Mouse (Mus musculus) A20 (cell line): Measurements from ENCODE around the gene Hoxa3.

ENCODE experiments used
- DNase-seq: peaks from one replicate; pipeline ENCODE4 v3.0.0-alpha.2; 2011; ENCODE audit warnings: low read depth, low spot score

Gene Hoxa3

DNA sequence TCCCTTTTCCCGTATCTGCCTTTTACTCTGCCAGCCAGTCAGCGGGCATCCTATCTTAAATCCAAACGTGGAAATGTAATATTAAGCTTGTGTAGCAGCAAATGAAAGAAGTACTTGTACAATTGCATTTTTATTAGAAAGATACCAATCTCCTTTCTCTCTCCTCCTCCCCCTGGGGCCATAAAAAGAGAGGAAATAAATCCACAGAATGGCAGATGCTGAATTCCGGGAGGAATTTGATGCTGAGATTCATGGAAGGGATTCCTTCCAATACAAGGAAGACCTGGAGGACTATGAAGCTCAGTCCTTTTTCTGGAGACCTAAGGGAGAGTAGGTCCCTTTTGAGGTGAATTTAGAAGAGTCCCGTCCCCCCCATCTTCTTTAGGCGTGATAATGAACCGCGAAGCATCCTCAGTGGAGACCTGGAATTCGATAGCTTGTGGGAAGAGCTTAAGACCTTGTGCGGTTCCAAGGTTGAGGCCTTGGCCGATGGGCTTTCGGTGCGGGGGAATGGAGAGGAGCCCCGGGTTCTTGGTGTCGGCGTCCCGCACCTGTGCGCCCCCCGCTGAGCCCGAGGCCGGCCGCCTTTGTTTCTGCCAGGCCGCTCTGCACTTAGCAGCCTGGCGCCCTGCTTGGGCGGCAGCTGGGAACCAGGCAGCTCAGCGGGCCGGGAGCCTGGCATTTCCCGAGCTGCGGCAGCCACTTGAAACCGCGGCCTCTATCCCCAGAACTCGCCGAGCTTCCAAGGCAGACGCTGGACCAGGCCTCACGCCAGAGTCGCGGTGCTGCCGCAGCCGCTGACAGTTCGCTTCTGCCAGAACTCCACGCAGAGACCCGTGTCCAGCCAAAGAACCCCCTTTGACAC lies 44.7 kb downstream of the Hoxa3 start:
- DNase-seq, result no peak

DNA sequence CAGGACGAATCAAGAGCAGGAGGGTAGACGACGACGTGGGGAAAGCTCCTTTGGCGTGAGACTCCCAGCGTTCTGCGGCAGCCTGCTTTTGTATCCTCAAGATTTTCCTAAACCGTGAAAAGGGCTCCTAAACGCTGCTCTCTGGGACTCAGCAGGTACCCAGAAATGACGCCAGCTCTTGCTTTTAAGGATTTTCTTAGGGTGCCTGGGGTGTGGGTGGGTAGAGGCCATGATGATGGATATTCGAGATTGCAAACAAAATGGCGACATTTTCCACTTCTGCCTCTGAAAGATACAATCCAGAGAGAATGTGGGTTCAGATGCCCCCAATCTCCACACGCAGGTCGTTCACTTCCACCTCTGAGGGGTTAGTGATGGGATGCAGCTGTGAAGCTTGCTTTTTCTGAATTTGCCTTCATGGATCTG lies 45.4 kb downstream of the Hoxa3 start:
- no peak for DNase-seq

DNA sequence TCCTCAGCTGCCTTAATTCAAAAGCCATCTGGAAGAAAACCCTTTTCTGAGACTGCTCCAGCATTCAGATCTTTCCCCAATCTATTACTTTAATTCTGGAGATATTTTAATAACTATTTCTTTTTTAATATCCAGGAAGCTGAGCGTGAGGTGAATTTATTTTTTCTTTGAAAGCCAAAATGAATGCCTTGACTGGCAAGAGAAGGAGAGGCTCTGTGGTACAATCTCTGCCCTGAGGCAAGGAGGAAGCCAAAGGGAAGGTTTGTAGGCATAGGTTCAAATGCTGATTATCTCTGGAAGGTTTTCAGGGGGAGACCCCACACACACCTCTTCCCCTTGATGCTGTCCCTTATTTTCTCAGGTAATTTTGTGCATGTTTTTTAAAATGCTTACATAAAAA lies 46.0 kb downstream of the Hoxa3 start:
- DNase-seq, result no peak

DNA sequence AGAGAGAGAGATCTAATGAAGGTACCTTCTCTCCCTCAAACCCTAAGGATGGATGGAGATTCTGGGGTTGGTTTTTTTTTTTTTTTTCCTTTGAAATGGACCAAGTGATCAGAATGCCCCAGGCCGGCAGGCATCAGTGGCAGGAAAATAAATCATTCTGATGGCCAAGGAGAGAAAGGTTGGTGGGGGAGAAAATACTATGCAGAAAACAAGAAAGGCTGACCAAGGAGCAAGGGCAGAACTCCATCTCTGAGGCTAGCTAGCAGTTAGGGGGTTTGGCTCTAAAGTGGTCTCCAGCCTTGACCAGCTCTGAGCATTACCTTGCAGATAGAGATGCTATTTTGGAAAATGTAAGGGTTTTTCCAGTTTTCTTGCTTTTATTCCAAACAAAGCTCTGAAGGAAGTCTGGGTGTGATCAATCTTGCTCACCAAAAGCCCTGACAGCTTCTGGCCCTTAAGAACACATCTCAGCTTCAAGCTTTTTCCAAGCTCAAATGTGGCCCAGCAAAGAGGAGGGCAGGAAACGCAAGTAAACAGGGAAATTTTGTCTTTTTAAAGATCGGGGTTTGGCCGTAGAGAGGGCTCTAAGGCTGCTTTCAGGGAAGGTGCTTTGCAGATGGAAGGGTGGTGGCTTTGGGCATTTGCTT lies 46.6 kb downstream of the Hoxa3 start:
- no peak for DNase-seq

DNA sequence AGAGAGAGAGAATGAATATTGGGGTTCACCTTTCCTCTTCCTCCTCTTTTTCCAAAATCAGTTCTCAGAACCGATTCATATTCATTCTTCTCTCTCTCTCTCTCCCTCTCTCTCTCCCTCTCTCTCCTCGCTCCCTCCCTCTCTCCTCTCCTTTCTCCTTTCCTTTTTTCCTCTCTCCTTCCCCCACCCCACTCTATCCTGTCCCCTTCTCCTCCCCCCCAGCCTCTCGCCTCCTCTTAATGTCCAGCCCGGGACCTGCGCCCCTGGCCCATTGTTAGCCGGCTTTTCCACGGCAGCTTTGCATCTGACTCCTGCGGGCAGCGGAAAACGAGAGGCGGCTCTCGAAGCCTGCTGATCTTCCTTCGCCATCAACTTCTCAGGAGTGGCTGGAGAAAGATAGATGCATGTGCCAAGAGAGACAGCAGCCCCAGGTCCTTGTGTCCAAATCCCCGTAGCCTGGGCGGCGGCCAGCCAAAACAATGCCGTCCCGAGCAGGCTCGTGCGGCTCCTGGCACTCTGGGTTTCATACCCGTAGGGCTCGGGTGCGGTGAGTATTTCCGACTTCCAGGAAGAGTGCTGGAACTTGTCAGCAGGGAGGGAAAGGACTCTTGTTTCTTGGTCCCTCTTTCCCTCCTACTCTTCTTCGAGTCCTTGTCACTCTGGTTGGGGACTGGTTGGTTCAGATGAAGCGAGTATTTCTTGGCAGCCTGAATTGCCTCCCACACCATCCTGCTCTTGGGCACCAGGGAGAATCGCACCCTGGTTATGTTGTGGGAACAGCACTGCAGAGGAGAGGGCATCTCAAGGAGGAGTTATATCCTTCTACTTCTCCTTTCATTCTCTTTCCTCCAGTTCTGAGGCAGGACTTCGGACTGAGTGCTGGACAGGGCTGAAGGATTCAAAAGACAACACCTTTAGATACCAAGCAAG lies 47.4 kb downstream of the Hoxa3 start:
- DNase-seq, result no peak

DNA sequence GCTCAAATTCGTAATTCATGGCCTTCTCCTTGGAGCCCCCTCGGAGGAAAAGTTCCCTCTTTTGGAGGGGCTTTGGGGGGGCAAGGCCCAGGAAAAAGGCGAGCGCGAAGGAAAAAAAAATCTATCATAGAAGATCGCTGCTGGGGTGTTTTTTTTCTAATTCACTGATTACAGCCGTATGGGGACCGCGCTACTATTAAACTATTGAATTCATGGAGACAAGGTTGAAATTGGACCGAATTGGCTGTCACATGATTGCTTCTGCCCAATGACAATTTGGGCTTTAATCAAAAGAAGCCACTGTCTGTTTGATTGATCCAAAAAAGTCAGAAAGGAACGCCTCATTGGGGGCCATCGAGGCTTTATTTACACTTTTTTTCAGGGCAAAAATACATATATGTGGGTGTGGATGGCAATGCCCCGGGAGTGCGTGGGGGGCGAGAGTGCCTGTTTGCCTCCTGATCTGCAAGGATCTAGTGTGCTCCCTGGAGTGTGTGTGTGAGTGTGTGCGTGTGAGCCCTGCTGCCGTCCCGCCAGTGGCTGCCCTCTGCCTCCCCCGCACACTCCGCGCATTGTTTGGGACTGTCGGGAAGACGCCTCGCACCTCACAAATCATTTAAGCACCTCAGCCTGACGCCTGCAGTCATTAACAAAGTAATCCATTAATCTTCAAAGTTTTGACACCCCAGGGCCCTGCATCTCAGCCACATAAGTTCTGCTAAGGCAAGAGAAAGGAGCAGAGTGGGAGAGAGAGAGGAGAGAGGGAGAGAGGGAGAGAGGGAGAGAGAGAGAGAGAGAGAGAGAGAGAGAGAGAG lies 48.3 kb downstream of the Hoxa3 start, which contains the start of gene Hoxa2:
Gene Hoxa2 (minus strand): TSS at position 206 of the 815 bp plus-strand sequence.
- no peak for DNase-seq

DNA sequence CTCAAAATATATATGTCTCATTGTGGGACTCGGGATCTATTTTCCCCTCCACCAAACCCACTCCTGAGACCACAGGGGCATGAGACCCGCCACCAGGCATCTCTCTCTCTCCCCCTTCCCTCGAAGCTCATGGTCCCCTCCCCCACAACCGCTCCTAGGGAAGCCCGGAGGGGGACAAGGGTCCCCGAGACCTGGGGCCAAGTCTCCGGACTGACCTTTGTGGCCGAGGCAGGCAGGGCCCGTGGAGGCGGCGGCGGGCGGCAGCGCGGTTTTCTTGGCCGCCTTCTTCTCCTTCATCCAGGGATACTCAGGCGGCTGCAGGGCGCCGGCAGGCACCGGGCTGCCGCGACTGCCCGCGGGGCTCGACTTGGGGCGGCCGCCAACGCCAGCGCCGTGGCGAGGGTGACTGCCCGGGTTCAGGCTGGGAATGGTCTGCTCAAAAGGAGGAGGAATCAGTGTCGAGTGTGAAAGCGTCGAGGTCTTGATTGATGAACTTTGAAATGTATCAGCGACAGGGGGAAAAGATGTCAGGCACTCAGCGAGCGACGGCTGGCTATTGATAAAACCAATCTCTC lies 49.0 kb downstream of the Hoxa3 start:
- no peak for DNase-seq

DNA sequence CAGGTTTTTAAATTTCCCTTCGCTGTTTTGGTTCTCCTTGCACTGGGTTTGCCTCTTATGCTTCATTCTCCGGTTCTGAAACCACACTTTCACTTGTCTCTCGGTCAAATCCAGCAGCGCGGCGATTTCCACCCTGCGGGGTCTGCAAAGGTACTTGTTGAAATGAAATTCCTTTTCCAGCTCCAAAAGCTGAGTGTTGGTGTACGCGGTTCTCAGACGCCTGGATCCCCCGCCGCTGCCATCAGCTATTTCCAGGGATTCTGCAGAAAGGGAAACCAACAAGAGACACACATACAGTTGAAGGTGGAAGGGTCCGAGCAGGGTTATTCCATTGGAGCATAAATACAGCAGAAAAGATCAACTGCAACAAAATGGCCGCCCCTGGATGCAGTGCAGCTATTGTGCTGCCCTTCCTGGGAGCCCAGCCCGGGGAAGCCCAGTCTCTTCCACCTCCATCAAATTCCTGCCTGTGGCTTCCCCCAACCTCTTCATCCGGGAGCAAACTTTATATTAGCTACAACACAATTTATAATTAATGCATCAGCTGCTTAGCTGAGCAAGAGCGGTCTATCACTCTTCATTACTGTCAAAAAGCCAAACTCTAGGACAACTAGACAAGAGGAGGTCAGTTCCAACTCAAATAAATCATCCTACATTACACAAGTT lies 49.6 kb downstream of the Hoxa3 start:
- DNase-seq, result no peak

DNA sequence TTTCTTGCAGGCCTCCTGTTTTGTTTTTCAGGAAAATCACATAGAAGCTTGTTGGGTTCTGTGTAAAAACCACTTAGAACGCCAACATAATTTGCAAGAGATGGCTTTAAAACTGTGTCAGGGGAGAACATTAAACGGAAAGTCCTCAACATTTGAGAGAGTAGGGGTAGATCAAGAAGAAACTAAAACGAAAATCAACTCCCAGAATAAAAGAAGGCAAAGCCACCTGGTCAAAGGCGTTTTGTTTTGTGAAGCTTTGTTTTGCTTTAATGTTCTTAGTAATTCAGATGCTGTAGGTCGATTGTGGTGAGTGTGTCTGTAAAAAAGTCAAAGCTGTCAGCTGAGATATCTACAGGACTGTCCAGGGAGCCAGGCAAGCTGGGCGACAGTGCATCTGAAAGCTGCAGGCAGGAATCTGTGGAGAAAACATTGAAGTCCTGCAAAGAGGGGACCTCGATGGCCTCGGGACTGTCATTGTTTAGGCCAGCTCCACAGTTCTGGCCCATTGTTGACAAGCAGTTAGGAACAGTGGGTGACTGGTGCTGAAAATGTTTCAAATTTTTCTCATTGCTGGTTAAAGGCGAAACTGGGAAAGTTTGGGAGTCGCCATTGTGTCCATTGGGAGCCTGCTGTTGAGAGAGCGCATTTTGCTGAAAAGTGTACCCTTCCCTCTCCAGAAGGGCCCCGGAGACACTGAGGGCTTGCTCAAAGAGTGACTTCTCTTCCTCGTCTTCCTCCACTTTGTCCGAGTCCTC lies 50.3 kb downstream of the Hoxa3 start:
- no peak for DNase-seq

DNA sequence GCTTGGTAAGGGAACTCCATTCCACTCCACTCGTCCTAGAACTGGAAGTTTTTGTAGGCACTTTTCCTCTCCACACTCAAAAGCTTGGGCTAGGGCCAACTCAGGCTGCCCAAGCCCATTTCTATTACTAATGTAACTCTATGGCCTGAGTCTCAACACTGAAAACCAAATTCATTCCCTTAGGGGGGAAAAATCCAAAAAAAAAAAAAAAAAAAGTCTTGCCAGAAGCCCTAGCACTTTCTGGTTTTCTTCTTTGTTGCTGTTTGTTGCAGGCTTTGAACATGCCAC lies 51.1 kb downstream of the Hoxa3 start:
- no peak for DNase-seq

DNA sequence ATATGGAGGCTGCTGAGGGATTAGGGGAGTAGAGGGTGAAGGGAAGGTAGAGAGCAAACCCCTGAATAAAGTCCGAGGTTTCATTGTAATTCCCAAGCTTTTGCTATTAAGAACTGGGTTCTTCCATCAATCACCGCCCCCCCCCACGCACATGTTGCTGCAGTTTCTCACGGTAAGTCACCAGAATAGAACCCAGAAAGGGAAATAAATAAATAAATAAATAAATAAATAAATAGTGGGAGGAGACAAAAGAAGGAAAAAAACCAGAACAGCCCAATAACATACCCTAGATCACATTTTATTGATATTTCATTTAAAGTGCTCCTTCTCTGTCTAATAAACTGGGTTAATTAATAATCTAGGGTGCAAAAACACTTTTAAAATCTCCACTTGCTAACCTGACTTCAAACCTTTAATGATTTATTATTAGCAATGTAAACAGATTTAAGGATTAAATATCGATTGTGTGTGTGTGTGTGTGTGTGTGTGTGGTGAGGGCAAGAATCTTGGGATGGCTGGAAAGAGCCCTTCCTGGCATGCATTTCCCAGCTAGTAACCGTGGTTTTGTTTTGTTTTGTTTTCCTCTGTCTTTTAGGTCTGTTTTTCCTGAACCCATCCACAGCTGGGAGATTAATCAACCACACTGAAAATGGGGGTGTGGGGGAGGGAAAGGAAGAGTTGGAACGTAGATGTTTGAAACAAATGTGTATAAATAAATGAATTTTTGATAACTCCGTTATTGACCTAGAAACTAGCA lies 51.6 kb downstream of the Hoxa3 start:
- no peak for DNase-seq

DNA sequence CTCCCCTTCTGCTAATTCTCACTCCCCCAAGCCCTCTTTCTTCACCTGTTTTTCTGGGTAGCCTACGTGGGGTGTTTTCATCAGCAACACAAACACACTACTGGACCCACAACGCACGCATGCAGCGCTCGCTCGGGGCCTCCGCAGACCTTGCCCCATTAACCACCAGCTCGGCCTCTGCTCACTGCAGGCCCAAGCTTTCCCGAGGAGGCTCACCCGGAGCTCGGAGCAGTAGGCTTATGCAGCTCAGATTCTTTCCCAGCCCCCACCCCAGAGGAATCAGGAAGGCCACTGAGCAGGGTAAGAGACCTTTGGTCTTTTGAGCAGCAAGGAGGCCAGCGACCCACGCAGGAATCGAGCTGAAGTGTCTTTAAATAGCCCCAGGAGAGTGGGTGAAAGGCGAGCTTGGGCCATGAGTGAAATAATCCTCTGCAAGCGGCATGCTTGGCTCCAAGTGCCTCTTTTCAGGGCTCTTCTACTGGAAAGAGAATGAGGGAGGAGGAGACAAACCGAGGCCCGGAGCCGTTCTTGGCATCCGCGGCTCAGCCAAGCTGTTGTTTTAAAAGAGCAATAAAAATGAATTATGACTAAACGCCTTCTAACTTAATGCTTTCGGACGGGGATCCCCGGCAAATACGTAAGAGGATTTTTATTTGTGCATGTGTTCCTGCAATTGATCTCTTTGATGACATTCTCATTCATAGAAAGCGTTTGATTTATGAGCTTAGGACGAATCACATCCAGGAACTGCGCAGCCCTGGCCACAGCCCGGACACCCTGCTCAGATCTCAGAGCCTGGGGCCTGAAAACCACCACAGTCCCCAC lies 52.4 kb downstream of the Hoxa3 start:
- no peak for DNase-seq

DNA sequence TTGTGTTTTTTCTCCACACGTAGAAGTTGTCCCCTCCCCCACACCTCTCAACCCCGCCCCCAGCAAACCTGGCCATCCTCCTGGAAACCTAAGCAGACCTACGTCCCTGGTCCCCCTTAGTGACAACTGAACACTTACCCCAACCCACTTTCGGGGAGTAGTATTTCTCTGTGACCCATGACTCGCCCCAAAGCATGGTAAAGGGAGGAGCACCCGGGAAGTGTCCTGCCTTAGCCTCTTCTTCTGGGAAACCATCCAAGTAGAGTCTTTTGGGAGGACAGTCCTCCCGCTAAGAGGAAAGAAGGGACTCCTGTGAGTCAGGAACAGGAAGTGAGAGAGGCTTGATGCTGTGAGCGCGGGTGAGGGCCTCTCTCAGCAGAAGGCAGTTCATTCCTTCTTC lies 53.2 kb downstream of the Hoxa3 start:
- peak; percentile 87 for DNase-seq

DNA sequence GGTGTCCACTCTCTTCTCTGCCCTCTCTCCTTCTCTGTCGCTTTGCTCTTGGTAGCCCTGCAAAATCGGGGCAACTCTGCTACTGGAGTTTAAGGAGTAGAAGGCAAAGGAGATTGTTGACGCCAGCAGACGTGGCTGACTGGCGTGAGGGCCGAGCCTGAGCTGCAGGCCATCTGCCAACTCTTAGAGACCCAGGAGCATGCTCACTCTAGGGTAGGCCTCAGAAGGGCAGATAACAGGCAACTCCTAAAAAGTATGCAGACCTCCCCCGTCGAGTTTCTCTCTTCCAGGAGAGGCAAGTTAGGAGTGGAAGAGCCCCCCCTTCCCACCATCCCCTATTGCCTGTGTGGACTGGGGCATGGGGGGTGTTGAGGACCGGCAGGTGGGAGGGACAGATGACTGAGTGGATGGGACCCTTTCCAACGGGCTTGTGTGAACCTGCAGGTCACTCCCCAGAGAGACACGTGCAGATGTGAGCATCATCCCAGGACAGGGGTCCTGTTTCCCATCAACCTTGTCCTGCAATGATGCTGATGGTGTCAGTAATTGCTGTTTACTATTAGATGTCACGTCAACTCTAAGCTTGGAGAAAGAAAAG lies 53.9 kb downstream of the Hoxa3 start:
- peak; percentile 74 for DNase-seq

DNA sequence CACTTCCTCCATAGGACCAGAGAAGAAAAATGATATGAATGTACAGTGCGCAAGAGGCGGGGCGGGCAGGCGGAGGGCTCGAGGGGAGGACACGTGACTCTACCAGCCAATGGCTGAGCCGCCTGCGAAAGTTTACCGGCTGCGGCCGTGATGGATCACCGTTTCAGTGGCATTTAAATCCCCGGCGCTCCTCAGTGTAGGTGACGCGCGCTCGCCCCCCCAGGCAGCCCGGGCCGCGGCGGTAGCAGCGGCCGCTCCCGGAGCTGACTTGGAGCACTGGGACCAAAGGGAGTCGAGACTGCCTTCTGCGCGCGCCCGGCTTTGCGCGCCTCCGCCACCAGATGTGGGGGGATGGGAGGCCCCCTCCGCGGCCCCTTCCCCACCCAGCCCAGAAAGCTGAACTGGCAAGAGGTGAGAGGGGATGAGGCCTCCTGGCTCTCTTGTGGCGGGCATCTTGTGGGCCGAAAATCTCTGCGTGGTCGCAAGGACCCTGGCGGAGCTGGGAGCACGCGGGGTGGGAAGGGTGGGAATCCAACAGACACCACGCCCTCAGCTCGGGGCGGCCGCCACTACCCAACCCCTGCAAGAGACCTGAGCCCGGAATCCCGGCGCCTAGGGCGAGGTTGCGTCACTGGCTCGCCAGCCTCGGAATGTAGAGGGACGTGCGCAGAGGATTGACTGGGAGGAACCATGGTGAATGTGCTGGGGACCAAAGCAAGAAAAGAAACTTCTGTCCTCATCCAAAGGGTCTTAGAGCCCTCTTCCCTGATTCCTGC lies 54.7 kb downstream of the Hoxa3 start, which contains the start of gene Hoxa1:
Gene Hoxa1 (minus strand): TSS at position 42 of the 776 bp plus-strand sequence.
- peak; percentile 95 for DNase-seq

DNA sequence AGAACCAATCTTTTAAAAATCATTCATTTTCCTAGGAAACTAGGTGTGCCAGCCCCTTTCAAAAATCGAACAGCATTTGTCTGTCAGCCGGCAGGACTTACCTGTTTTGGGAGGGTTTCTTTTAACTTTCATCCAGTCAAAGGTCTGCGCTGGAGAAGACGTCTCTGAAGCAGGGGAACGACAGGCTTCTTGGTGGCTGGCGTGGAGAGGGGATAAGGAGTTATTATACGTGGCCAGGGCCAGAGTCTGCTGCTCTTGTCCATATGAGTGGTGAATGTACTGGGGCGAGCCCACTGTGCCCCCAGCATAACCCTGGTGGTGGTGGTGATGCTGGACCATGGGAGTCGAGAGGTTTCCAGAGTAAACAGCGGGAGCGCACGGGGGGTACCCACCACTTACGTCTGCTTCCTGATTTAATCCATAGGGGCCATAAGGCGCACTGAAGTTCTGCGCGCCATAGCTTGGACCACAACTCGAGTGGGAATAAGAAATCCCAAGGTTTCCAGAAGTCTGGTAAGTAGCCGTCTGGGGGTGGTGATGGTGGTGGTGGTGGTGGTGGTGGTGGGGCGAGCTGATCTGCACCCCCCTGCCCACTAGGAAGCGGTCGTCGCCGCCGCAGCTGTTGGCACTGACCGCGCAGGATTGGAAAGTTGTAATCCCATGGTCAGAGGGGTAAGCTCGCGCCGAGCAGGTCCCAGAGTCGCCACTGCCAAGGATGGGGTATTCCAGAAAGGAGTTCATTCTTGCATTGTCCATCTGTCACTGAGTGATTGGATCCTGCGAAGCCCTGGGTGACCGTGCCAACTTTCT lies 55.5 kb downstream of the Hoxa3 start:
- no peak for DNase-seq
